Mouse (Mus musculus): ENCODE results near the gene Nudt8. TPM values are rescaled to one million over a fixed set of nuclear protein-coding genes. Genes with fewer than 3 reads are reported as not detected.

Nudt8 gene
- polyA plus RNA-seq, 1 experiment from 2014 or later, result 14.0 TPM

DNA sequence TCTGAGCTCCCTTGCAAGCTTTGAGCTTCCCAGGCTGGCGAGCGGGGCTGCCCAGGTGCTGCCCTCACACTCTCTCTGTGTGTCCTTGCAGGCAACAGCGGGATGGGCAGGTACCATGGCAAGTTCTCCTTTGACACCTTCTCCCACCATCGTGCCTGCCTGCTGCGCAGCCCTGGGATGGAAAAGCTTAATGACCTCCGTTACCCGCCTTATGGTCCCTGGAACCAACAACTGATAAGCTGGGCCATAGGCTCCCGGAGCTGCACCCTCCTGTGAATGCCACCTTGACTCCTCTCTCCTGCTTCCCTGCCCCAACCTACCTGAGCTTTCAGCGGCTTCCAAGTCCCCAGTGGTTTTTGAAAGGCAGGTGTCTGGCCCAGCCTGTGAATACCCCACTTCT lies 19.5 kb upstream of the Nudt8 start:
- no peaks in the 10 kb centered on the region for H3K36me3 ChIP-seq (ENCODE audit: control insufficient read depth, insufficient read depth, low read length)
- H3K4me3 ChIP-seq (ENCODE audit: low read depth, low read length), result no peak overlapping the region
- no peaks in the 10 kb centered on the region for H3K9me3 ChIP-seq (ENCODE audit: control insufficient read depth, low read length)
- DNase-seq (ENCODE audit: low spot score, missing footprints) (no peak), ATAC-seq (ENCODE audit: low FRiP score) (no peak)
- no peak overlapping the region for H3K9ac ChIP-seq (ENCODE audit: low read length)
- WGBS, result 74% methylated on average over 9 of the region's 9 CpGs
- H3K27ac ChIP-seq (ENCODE audit: low read depth, low read length), result no peak overlapping the region
- H3K4me1 ChIP-seq (ENCODE audit: control insufficient read depth, insufficient read depth, low read length), result peaks cover 15% of the 10 kb centered on the region
- H3K27me3 ChIP-seq (ENCODE audit: control insufficient read depth, insufficient read depth, low read length), result no peaks in the 10 kb centered on the region
- no peak overlapping the region for H3K4me2 ChIP-seq

DNA sequence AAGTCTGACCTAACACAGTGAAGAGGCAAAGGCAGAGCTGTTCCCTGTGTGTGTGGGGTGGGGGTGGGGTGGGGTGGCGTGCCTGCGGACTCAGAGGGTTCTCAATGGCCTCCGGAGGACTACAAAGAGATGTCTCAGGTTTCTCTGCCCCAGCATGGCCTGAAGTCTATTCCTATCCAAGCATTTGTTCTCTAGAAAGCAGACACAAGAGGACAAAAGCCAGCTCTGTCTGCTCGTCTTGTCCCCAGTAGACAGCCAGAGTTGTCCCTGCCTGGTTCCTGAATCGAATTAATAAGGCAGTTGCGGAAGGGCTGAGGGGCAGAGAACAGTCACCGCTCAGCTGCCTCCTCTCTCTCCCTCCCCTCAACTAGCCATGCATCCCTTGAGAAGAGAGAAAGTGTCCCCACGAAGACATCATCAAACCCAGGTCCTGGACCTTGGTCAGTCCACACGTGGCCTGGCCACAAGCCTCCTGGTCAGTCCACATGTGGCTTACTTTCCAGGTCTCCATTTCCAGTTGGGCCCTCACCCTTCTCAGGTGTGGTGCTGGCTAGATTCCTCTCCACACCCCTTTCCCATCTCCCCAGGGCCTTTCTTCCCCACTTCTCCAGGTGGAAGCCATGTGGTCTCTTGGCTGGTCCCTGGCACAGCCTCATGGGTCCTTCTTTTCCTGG lies 16.7 kb upstream of the Nudt8 start:
- Histone ChIP-seq H3K9ac (ENCODE audit: low read length) (no peak overlapping the region), H3K36me3 (ENCODE audit: control insufficient read depth, insufficient read depth, low read length) (no peaks in the 10 kb centered on the region), H3K27me3 (ENCODE audit: control insufficient read depth, insufficient read depth, low read length) (no peaks in the 10 kb centered on the region), H3K9me3 (ENCODE audit: control insufficient read depth, low read length) (peaks cover under 1% of the 10 kb centered on the region; the same call in 1 of the 2 replicates), H3K27ac (ENCODE audit: low read depth, low read length) (no peak overlapping the region), H3K4me1 (ENCODE audit: control insufficient read depth, insufficient read depth, low read length) (peaks cover 15% of the 10 kb centered on the region), H3K4me2 (no peak overlapping the region), H3K4me3 (ENCODE audit: low read depth, low read length) (no peak overlapping the region)
- WGBS, result 33% methylated on average over 9 of the region's 9 CpGs
- DNase-seq (ENCODE audit: low spot score, missing footprints) (peak; percentile 88), ATAC-seq (ENCODE audit: low FRiP score) (no peak)

DNA sequence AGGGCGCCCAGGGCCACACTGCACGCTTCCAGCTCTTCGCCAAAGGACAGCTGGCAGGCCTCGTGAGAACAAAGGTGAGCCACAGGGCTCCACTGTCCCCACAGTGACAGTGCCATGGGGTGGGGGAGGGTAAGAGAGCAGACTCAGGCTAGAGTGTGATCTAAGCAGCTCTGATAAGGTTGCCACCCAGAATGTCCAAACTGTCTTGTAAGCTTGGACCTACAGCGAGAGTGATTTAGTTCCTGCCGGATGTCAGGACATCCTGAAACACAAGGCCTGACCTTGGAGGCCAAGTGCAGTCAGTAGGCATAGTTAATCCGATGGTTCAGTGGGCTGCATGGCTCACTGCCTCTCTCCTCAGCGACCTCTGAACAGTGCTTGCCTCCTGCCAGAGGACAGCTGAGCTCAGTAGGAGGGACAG lies 15.1 kb upstream of the Nudt8 start:
- H3K9ac ChIP-seq (ENCODE audit: low read length), result 0 out of 2 replicates have a peak overlapping the region, but pooled peaks have one; percentile 9
- peaks cover 3% of the 10 kb centered on the region; the same call in 1 of the 2 replicates for H3K9me3 ChIP-seq (ENCODE audit: control insufficient read depth, low read length)
- H3K4me2 ChIP-seq, result no peak overlapping the region
- no peaks in the 10 kb centered on the region for H3K36me3 ChIP-seq (ENCODE audit: control insufficient read depth, insufficient read depth, low read length)
- peak; percentile 88 for DNase-seq (ENCODE audit: low spot score, missing footprints)
- H3K4me1 ChIP-seq (ENCODE audit: control insufficient read depth, insufficient read depth, low read length), result peaks cover 15% of the 10 kb centered on the region
- 12% methylated on average over 8 of the region's 8 CpGs for WGBS
- no peaks in the 10 kb centered on the region for H3K27me3 ChIP-seq (ENCODE audit: control insufficient read depth, insufficient read depth, low read length)
- ATAC-seq (ENCODE audit: low FRiP score), result 0 out of 2 replicates have a peak, but pooled peaks have one; percentile 34
- H3K27ac ChIP-seq (ENCODE audit: low read depth, low read length), result no peak overlapping the region; the same call in 1 of the 2 replicates
- no peak overlapping the region for H3K4me3 ChIP-seq (ENCODE audit: low read depth, low read length)

DNA sequence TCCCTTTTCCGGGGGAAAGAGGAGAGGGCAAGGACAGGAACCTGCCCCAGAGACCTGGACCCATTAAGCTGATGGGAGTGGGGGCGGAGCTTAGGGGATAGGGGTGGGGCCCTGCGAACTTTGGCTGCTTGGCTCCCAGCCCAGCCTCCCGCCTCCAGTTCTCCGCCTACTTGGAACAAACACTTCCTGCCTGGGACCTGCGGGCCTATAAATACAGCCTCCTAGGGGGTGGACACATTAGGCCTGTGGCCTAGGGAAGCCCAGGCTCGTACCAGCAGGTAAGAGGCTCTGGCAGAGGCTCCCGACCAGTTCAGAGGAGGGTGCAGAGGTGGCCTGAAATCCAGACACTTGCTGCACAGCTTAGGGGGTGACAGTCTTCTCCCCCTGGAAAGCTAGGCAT lies 14.0 kb upstream of the Nudt8 start, which contains the start of gene Acy3:
Gene Acy3, plus strand, starts transcription at position 237 of the 400 bp plus-strand sequence.
- 27% methylated on average over 8 of the region's 8 CpGs for WGBS
- no peak for ATAC-seq (ENCODE audit: low FRiP score)
- Histone ChIP-seq H3K4me3 (ENCODE audit: low read depth, low read length) (no peak within 1 kb of the TSS), H3K4me1 (ENCODE audit: control insufficient read depth, insufficient read depth, low read length) (peaks cover 15% of the 10 kb centered on the region), H3K36me3 (ENCODE audit: control insufficient read depth, insufficient read depth, low read length) (no peaks in the 10 kb centered on the region), H3K9ac (ENCODE audit: low read length) (peak within 1 kb of the TSS; percentile 9; the same call in 1 of the 2 replicates), H3K27me3 (ENCODE audit: control insufficient read depth, insufficient read depth, low read length) (no peaks in the 10 kb centered on the region), H3K4me2 (no peak within 1 kb of the TSS), H3K9me3 (ENCODE audit: control insufficient read depth, low read length) (peaks cover 3% of the 10 kb centered on the region; the same call in 1 of the 2 replicates), H3K27ac (ENCODE audit: low read depth, low read length) (no peak within 1 kb of the TSS)
- DNase-seq (ENCODE audit: low spot score, missing footprints), result no peak

DNA sequence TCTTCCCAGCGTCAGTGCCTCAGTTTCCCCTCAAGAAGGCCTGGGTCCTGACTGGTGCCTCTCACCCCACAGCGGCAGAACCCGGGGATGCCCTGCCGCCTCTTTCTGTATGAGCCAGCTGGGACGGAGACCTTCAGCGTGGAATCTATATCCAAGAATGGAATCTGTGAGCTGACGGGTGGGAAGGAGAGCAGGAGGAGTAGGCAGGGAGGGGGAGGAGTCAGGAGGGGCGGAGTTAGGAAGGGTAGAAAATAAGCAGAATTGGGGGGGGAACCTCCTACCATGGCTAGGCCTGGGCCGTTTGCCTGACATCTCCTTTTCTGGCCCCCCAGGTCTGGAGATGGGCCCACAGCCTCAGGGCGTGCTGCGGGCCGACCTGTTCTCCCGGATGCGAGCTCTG lies 12.3 kb upstream of the Nudt8 start:
- Histone ChIP-seq H3K36me3 (ENCODE audit: control insufficient read depth, insufficient read depth, low read length) (no peaks in the 10 kb centered on the region), H3K9me3 (ENCODE audit: control insufficient read depth, low read length) (peaks cover 3% of the 10 kb centered on the region; the same call in 1 of the 2 replicates), H3K9ac (ENCODE audit: low read length) (no peak overlapping the region), H3K27ac (ENCODE audit: low read depth, low read length) (no peak overlapping the region), H3K4me2 (no peak overlapping the region), H3K4me1 (ENCODE audit: control insufficient read depth, insufficient read depth, low read length) (peaks cover 14% of the 10 kb centered on the region), H3K27me3 (ENCODE audit: control insufficient read depth, insufficient read depth, low read length) (no peaks in the 10 kb centered on the region), H3K4me3 (ENCODE audit: low read depth, low read length) (no peak overlapping the region)
- DNase-seq (ENCODE audit: low spot score, missing footprints) (no peak), ATAC-seq (ENCODE audit: low FRiP score) (no peak)
- WGBS, result 92% methylated on average over 14 of the region's 14 CpGs

DNA sequence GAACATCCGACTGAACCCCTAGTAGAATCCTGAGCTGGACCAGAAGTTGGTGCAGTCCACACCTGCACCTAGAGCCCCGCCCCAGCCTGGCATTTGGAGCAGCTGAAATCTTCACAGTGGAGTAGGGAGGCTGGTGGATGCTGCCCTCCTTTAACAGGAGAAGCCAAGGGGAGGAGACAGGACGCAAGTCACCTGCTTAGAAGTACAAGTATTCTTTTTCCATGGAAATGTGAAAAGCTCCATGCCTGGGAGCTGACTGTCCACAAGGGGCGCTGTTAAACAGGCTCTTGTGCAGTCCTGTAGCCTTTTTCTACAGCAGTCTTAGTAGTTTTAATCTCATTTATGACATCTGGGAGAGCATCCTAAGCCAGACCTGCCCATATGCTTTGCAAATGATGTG lies 11.6 kb upstream of the Nudt8 start:
- no peak overlapping the region for H3K4me2 ChIP-seq
- ATAC-seq (ENCODE audit: low FRiP score), result no peak
- H3K4me3 ChIP-seq (ENCODE audit: low read depth, low read length), result no peak overlapping the region
- peaks cover 8% of the 10 kb centered on the region for H3K4me1 ChIP-seq (ENCODE audit: control insufficient read depth, insufficient read depth, low read length)
- H3K36me3 ChIP-seq (ENCODE audit: control insufficient read depth, insufficient read depth, low read length), result no peaks in the 10 kb centered on the region
- H3K27ac ChIP-seq (ENCODE audit: low read depth, low read length), result no peak overlapping the region
- peaks cover 3% of the 10 kb centered on the region; the same call in 1 of the 2 replicates for H3K9me3 ChIP-seq (ENCODE audit: control insufficient read depth, low read length)
- DNase-seq (ENCODE audit: low spot score, missing footprints), result no peak
- no peak overlapping the region for H3K9ac ChIP-seq (ENCODE audit: low read length)
- WGBS, result 87% methylated on average over 4 of the region's 4 CpGs
- no peaks in the 10 kb centered on the region for H3K27me3 ChIP-seq (ENCODE audit: control insufficient read depth, insufficient read depth, low read length)

DNA sequence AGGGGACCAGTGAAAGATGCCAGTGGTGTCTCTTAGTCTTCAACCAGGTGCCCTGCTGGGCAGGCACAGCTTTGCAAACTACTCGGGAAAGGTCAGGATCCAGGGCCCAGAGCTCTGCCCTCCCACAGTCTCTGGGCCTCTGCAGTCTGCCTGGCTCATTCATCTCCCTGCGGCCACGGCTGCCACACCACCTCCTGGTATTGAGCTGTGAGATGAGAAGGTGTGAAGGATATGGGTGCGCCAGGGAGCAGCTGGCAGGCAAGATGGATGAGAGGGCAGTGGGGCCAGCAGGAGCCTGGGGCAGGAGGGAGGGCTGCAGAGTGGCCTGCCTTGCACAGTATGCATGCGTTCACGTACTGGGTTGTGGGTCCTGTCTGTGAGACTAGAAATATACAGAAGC lies 9.6 kb upstream of the Nudt8 start:
- no peak overlapping the region for H3K27ac ChIP-seq (ENCODE audit: low read depth, low read length)
- WGBS, result 74% methylated on average over 6 of the region's 6 CpGs

DNA sequence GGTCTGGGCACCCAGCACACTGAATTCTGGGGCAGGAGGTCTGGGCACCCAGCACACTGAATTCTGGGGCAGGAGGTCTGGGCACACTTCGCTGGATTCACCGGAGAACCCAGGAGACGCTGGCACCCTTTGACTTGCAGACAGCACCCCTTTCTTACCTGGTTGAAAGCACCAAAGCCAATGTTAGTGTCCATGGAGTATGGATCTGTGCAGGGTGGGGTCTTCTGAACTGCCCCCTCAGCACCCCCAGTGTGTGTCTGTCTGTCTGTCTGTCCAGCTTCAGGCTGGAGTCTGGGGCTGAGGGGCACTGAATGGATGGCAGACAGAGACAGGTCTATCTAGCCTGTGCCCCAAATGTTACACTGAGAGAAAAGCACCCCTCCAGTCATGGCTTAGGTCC lies 8.8 kb upstream of the Nudt8 start:
- Histone ChIP-seq H3K27ac (ENCODE audit: low read depth, low read length) (no peak overlapping the region), H3K9me3 (ENCODE audit: control insufficient read depth, low read length) (peaks cover 3% of the 10 kb centered on the region; the same call in 1 of the 2 replicates), H3K4me2 (no peak overlapping the region), H3K4me1 (ENCODE audit: control insufficient read depth, insufficient read depth, low read length) (no peaks in the 10 kb centered on the region), H3K36me3 (ENCODE audit: control insufficient read depth, insufficient read depth, low read length) (no peaks in the 10 kb centered on the region), H3K9ac (ENCODE audit: low read length) (no peak overlapping the region), H3K4me3 (ENCODE audit: low read depth, low read length) (no peak overlapping the region), H3K27me3 (ENCODE audit: control insufficient read depth, insufficient read depth, low read length) (no peaks in the 10 kb centered on the region)
- 98% methylated on average over 3 of the region's 3 CpGs for WGBS
- DNase-seq (ENCODE audit: low spot score, missing footprints) (no peak), ATAC-seq (ENCODE audit: low FRiP score) (no peak)

More for the DNA sequence above, 9.6 kb upstream of the Nudt8 start:
- Histone ChIP-seq H3K4me3 (ENCODE audit: low read depth, low read length) (no peak overlapping the region), H3K9ac (ENCODE audit: low read length) (no peak overlapping the region), H3K4me2 (no peak overlapping the region), H3K36me3 (ENCODE audit: control insufficient read depth, insufficient read depth, low read length) (no peaks in the 10 kb centered on the region), H3K27me3 (ENCODE audit: control insufficient read depth, insufficient read depth, low read length) (no peaks in the 10 kb centered on the region), H3K4me1 (ENCODE audit: control insufficient read depth, insufficient read depth, low read length) (no peaks in the 10 kb centered on the region), H3K9me3 (ENCODE audit: control insufficient read depth, low read length) (peaks cover 3% of the 10 kb centered on the region; the same call in 1 of the 2 replicates)
- no peak for ATAC-seq (ENCODE audit: low FRiP score)
- DNase-seq (ENCODE audit: low spot score, missing footprints), result no peak

DNA sequence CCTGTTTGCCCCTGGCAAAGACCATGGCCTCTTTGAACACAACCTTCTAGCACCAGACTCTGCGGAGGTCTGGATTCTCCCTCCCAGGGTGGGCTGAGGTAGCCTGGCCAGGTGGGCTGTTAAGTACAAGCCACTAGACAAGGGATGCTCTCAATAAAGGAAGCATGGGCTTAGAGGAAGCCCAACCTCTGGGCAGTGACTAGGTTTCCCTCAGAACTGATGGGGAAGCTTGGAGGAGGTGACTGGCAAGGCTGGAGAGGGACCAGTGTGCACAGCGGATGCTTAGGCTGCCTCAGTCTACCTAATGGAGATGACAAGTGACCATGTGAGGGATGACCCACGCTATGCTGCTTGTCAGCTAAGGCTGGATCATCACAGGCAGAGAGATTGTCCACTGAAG lies 8.4 kb upstream of the Nudt8 start:
- no peaks in the 10 kb centered on the region for H3K36me3 ChIP-seq (ENCODE audit: control insufficient read depth, insufficient read depth, low read length)
- H3K4me1 ChIP-seq (ENCODE audit: control insufficient read depth, insufficient read depth, low read length), result no peaks in the 10 kb centered on the region
- ATAC-seq (ENCODE audit: low FRiP score), result no peak
- H3K9ac ChIP-seq (ENCODE audit: low read length), result no peak overlapping the region
- H3K27me3 ChIP-seq (ENCODE audit: control insufficient read depth, insufficient read depth, low read length), result no peaks in the 10 kb centered on the region
- H3K9me3 ChIP-seq (ENCODE audit: control insufficient read depth, low read length), result peaks cover 3% of the 10 kb centered on the region; the same call in 1 of the 2 replicates
- no peak for DNase-seq (ENCODE audit: low spot score, missing footprints)
- WGBS, result 95% methylated on average over 3 of the region's 3 CpGs
- no peak overlapping the region for H3K4me2 ChIP-seq
- H3K27ac ChIP-seq (ENCODE audit: low read depth, low read length), result no peak overlapping the region
- no peak overlapping the region for H3K4me3 ChIP-seq (ENCODE audit: low read depth, low read length)

Data from midbrain, embryonic 11.5 days (tissue).